Mouse (Mus musculus): ENCODE results near the gene Nup107.

GRCm38 (mm10) chr10:117829022-117829421 is 36.5 kb upstream of the Nup107 start:
- no peak for TF ChIP-seq POLR2A (IDR thresholded peaks at IDR 0.05; ENCODE audit: borderline replicate concordance, extremely low read depth, insufficient read depth, insufficient read length, poor library complexity, severe bottlenecking)
- no peak for TF ChIP-seq CTCF (IDR thresholded peaks at IDR 0.05; ENCODE audit: borderline replicate concordance, extremely low read depth, insufficient read depth, insufficient read length)
